Mouse (Mus musculus): Measurements from ENCODE around the gene Cisd2.

GRCm38 (mm10) chr3:135403211-135403610 is 20.5 kb downstream of the Cisd2 start:
- TF ChIP-seq HCFC1 (IDR thresholded peaks at IDR 0.05; ENCODE audit: borderline replicate concordance, insufficient read depth, low read length) (no peak), ZC3H11A (IDR thresholded peaks at IDR 0.05; ENCODE audit: borderline replicate concordance, low read depth, low read length) (no peak), ZNF384 (IDR thresholded peaks at IDR 0.05; ENCODE audit: low read depth, low read length) (no peak), CHD2 (IDR thresholded peaks at IDR 0.05; ENCODE audit: low read depth, low read length) (no peak)
